Mouse (Mus musculus): ENCODE results near the gene Stk38l. TPM values are rescaled to one million over a fixed set of nuclear protein-coding genes. Genes with fewer than 3 reads are reported as not detected.

Gene Stk38l
- polyA plus RNA-seq, 1 experiment from 2014 or later, result 13.2 TPM

- Histone ChIP-seq H3K27ac (ENCODE audit: low read length) (no peak overlapping the region), H3K4me2 (replicated peaks; ENCODE audit: low read depth, low read length) (no peak overlapping the region), H3K27me3 (replicated peaks; ENCODE audit: insufficient read depth, low read length) (no peaks in the 10 kb centered on the region), H3K36me3 (ENCODE audit: insufficient read depth, low read length) (no peaks in the 10 kb centered on the region), H3K9me3 (ENCODE audit: low read length) (no peaks in the 10 kb centered on the region), H3K9ac (replicated peaks; ENCODE audit: low read depth) (no peak overlapping the region), H3K4me3 (ENCODE audit: low read depth, low read length) (no peak overlapping the region), H3K4me1 (ENCODE audit: insufficient read depth, low read depth, low read length) (no peaks in the 10 kb centered on the region)
- DNase-seq (ENCODE audit: low spot score) (no peak), ATAC-seq (no peak)
- WGBS, result 78% methylated on average over 2 of the region's 2 CpGs
- no peak for TF ChIP-seq EP300 (IDR thresholded peaks at IDR 0.05)
- no peak for TF ChIP-seq CTCF (IDR thresholded peaks at IDR 0.05)
Measured at GRCm38 (mm10) chr6:146752178-146752577, 27.4 kb downstream of the Stk38l start.

GRCm38 (mm10) chr6:146752612-146753011, 27.8 kb downstream of the Stk38l start:
- TF ChIP-seq EP300 (IDR thresholded peaks at IDR 0.05), result no peak
- no peak for TF ChIP-seq CTCF (IDR thresholded peaks at IDR 0.05)
- Histone ChIP-seq H3K9me3 (ENCODE audit: low read length) (no peaks in the 10 kb centered on the region), H3K27ac (ENCODE audit: low read length) (no peak overlapping the region), H3K27me3 (replicated peaks; ENCODE audit: insufficient read depth, low read length) (no peaks in the 10 kb centered on the region), H3K4me2 (replicated peaks; ENCODE audit: low read depth, low read length) (no peak overlapping the region), H3K4me3 (ENCODE audit: low read depth, low read length) (no peak overlapping the region), H3K36me3 (ENCODE audit: insufficient read depth, low read length) (no peaks in the 10 kb centered on the region), H3K4me1 (ENCODE audit: insufficient read depth, low read depth, low read length) (no peaks in the 10 kb centered on the region), H3K9ac (replicated peaks; ENCODE audit: low read depth) (no peak overlapping the region)
- 62% methylated on average over 1 of the region's 1 CpGs for WGBS
- DNase-seq (ENCODE audit: low spot score), result no peak
- ATAC-seq, result no peak

GRCm38 (mm10) chr6:146753560-146754160, 28.9 kb downstream of the Stk38l start:
- 54% methylated on average over 2 of the region's 2 CpGs for WGBS
- Histone ChIP-seq H3K4me3 (ENCODE audit: low read depth, low read length) (no peak overlapping the region), H3K9me3 (ENCODE audit: low read length) (no peaks in the 10 kb centered on the region), H3K27ac (ENCODE audit: low read length) (no peak overlapping the region), H3K4me2 (replicated peaks; ENCODE audit: low read depth, low read length) (no peak overlapping the region), H3K36me3 (ENCODE audit: insufficient read depth, low read length) (no peaks in the 10 kb centered on the region), H3K9ac (replicated peaks; ENCODE audit: low read depth) (no peak overlapping the region), H3K4me1 (ENCODE audit: insufficient read depth, low read depth, low read length) (no peaks in the 10 kb centered on the region), H3K27me3 (replicated peaks; ENCODE audit: insufficient read depth, low read length) (no peaks in the 10 kb centered on the region)
- no peak for ATAC-seq
- TF ChIP-seq CTCF (IDR thresholded peaks at IDR 0.05), result no peak
- TF ChIP-seq EP300 (IDR thresholded peaks at IDR 0.05), result no peak
- DNase-seq (ENCODE audit: low spot score), result no peak

- Histone ChIP-seq H3K9ac (replicated peaks; ENCODE audit: low read depth) (no peak overlapping the region), H3K4me1 (ENCODE audit: insufficient read depth, low read depth, low read length) (no peaks in the 10 kb centered on the region), H3K36me3 (ENCODE audit: insufficient read depth, low read length) (no peaks in the 10 kb centered on the region), H3K4me3 (ENCODE audit: low read depth, low read length) (no peak overlapping the region), H3K27ac (ENCODE audit: low read length) (no peak overlapping the region), H3K4me2 (replicated peaks; ENCODE audit: low read depth, low read length) (no peak overlapping the region), H3K27me3 (replicated peaks; ENCODE audit: insufficient read depth, low read length) (no peaks in the 10 kb centered on the region), H3K9me3 (ENCODE audit: low read length) (no peaks in the 10 kb centered on the region)
- ATAC-seq, result no peak
- 97% methylated on average over 2 of the region's 2 CpGs for WGBS
- TF ChIP-seq CTCF (IDR thresholded peaks at IDR 0.05) (no peak), EP300 (IDR thresholded peaks at IDR 0.05) (no peak)
- DNase-seq (ENCODE audit: low spot score), result no peak
Measured at GRCm38 (mm10) chr6:146755136-146755535, 30.3 kb downstream of the Stk38l start.

GRCm38 (mm10) chr6:146755679-146756078, 30.9 kb downstream of the Stk38l start:
- TF ChIP-seq CTCF (IDR thresholded peaks at IDR 0.05), result no peak
- no peaks in the 10 kb centered on the region for H3K27me3 ChIP-seq (replicated peaks; ENCODE audit: insufficient read depth, low read length)
- H3K4me2 ChIP-seq (replicated peaks; ENCODE audit: low read depth, low read length), result no peak overlapping the region
- ATAC-seq (no peak), DNase-seq (ENCODE audit: low spot score) (no peak)
- no peaks in the 10 kb centered on the region for H3K4me1 ChIP-seq (ENCODE audit: insufficient read depth, low read depth, low read length)
- H3K9ac ChIP-seq (replicated peaks; ENCODE audit: low read depth), result no peak overlapping the region
- H3K4me3 ChIP-seq (ENCODE audit: low read depth, low read length), result no peak overlapping the region
- H3K36me3 ChIP-seq (ENCODE audit: insufficient read depth, low read length), result no peaks in the 10 kb centered on the region
- H3K9me3 ChIP-seq (ENCODE audit: low read length), result no peaks in the 10 kb centered on the region
- no peak overlapping the region for H3K27ac ChIP-seq (ENCODE audit: low read length)
- WGBS, result 91% methylated on average over 4 of the region's 4 CpGs

- H3K27ac ChIP-seq (ENCODE audit: low read length), result no peak overlapping the region
- H3K4me2 ChIP-seq (replicated peaks; ENCODE audit: low read depth, low read length), result no peak overlapping the region
- TF ChIP-seq CTCF (IDR thresholded peaks at IDR 0.05), result no peak
- TF ChIP-seq EP300 (IDR thresholded peaks at IDR 0.05), result no peak
- peak; percentile 9 for DNase-seq (ENCODE audit: low spot score)
- no peak for ATAC-seq
- no peaks in the 10 kb centered on the region for H3K4me1 ChIP-seq (ENCODE audit: insufficient read depth, low read depth, low read length)
- no peak overlapping the region for H3K9ac ChIP-seq (replicated peaks; ENCODE audit: low read depth)
- H3K27me3 ChIP-seq (replicated peaks; ENCODE audit: insufficient read depth, low read length), result no peaks in the 10 kb centered on the region
- WGBS, result 89% methylated on average over 2 of the region's 2 CpGs
- no peak overlapping the region for H3K4me3 ChIP-seq (ENCODE audit: low read depth, low read length)
- H3K36me3 ChIP-seq (ENCODE audit: insufficient read depth, low read length), result no peaks in the 10 kb centered on the region
- no peaks in the 10 kb centered on the region for H3K9me3 ChIP-seq (ENCODE audit: low read length)
Measured at GRCm38 (mm10) chr6:146759027-146759426, 34.2 kb downstream of the Stk38l start.

- Histone ChIP-seq H3K9me3 (ENCODE audit: low read length) (no peaks in the 10 kb centered on the region), H3K4me2 (replicated peaks; ENCODE audit: low read depth, low read length) (no peak overlapping the region), H3K4me3 (ENCODE audit: low read depth, low read length) (no peak overlapping the region), H3K36me3 (ENCODE audit: insufficient read depth, low read length) (no peaks in the 10 kb centered on the region), H3K9ac (replicated peaks; ENCODE audit: low read depth) (no peak overlapping the region), H3K27me3 (replicated peaks; ENCODE audit: insufficient read depth, low read length) (no peaks in the 10 kb centered on the region), H3K27ac (ENCODE audit: low read length) (no peak overlapping the region), H3K4me1 (ENCODE audit: insufficient read depth, low read depth, low read length) (no peaks in the 10 kb centered on the region)
- no peak for TF ChIP-seq CTCF (IDR thresholded peaks at IDR 0.05)
- TF ChIP-seq EP300 (IDR thresholded peaks at IDR 0.05), result no peak
- WGBS, result 80% methylated on average over 2 of the region's 2 CpGs
- DNase-seq (ENCODE audit: low spot score) (no peak), ATAC-seq (no peak)
Measured at GRCm38 (mm10) chr6:146760022-146760421, 35.2 kb downstream of the Stk38l start.
